Mouse (Mus musculus) bone marrow macrophage, adult 2 months (primary cell): ENCODE data around the gene Ldlrap1. TPM values are rescaled to one million over a fixed set of nuclear protein-coding genes. Genes with fewer than 3 reads are reported as not detected.

Experiments used
- H3K27ac ChIP-seq: 2 replicates; pipeline ENCODE4 v1.5.1; 2012; ENCODE audit warnings: low read depth, low read length; ENCODE audit not compliant: insufficient read depth
- H3K4me1 ChIP-seq: 2 replicates; pipeline ENCODE4 v1.6.1; 2012; ENCODE audit warnings: low read length; ENCODE audit not compliant: control insufficient read depth, insufficient read depth
- H3K4me3 ChIP-seq: 2 replicates; pipeline ENCODE4 v1.5.1; 2012; ENCODE audit warnings: mild to moderate bottlenecking, low read length, moderate library complexity; ENCODE audit not compliant: insufficient read depth
- CTCF ChIP-seq: IDR thresholded peaks from 2 replicates; pipeline ENCODE4 v1.5.1; 2012; ENCODE audit warnings: low read depth, mild to moderate bottlenecking, low read length, moderate library complexity
- POLR2A ChIP-seq: IDR thresholded peaks from 2 replicates; pipeline ENCODE4 v1.6.1; 2012; ENCODE audit warnings: mild to moderate bottlenecking, low read depth, low read length, borderline replicate concordance
- polyA plus RNA-seq: library from polyadenylated mRNA; stranded (reverse); fragments of >200 nt; gene quantifications from 2 replicates; pipeline ENCODE4 v1.2.4, GENCODE M21; 2012; ENCODE audit not compliant: missing spikeins, insufficient read depth, insufficient read length

The Ldlrap1 gene
- polyA plus RNA-seq, 1 experiment, result 34.0 TPM

GRCm38 (mm10) chr4:134762360-134762759, 5.5 kb downstream of the Ldlrap1 start:
- H3K27ac ChIP-seq, result peak overlapping the region; percentile 96
- no peak for TF ChIP-seq CTCF
- no peak for TF ChIP-seq POLR2A
- H3K4me3 ChIP-seq, result peak overlapping the region; percentile 34
- H3K4me1 ChIP-seq, result peaks cover 72% of the 10 kb centered on the region

- TF ChIP-seq CTCF (no peak), POLR2A (no peak)
- peaks cover 72% of the 10 kb centered on the region for H3K4me1 ChIP-seq
- H3K27ac ChIP-seq, result peak overlapping the region; percentile 96
- peak overlapping the region; percentile 31 for H3K4me3 ChIP-seq
These were observed 7.0 kb downstream of the Ldlrap1 start for GRCm38 (mm10) chr4:134760793-134761201.

DNA sequence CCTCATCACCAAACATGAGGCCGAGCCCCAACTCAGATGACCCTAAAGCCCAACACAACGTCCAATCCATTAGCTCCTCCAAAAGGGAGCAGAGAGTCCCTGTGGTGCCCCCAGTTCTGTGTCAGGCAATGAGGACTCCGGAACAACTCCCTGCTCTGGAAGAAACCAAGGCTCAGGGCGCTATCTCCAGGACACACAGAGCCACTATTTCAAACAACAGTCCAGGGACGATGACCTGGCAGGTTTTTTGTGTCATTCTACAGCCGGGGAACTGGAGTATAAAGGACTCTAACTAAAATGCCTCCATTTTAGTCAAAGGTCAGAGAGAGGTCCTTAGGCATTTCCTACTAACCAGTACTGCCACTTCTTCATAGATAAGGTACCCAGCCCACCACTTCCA, 7.5 kb downstream of the Ldlrap1 start:
- Histone ChIP-seq H3K27ac (peak overlapping the region; percentile 96), H3K4me1 (peaks cover 67% of the 10 kb centered on the region), H3K4me3 (0 out of 2 replicates have a peak overlapping the region, but pooled peaks have one; percentile 31)
- TF ChIP-seq POLR2A, result no peak
- no peak for TF ChIP-seq CTCF

GRCm38 (mm10) chr4:134759564-134759963, 8.3 kb downstream of the Ldlrap1 start:
- no peak for TF ChIP-seq CTCF
- TF ChIP-seq POLR2A, result no peak
- H3K4me3 ChIP-seq, result no peak overlapping the region
- peaks cover 60% of the 10 kb centered on the region for H3K4me1 ChIP-seq
- H3K27ac ChIP-seq, result peak overlapping the region; percentile 96

DNA sequence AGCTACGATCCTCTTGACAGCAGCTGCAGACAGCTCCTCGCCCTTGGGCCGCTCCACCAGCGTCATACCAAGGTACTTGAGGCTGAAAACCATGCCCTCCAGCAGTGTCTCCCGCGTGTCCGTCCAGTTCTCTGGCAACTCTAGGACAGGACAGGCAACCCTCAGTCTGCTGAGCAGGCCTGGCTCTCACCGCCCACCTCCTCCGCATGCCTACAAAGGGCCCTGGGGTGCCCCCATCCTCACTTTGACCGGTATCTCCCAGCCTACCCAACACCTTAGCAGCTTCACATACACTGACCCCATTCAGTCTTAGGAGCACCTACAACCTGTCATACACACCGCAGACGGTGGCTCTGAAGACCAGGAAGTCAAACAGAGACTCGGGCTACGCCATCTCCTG, 8.9 kb downstream of the Ldlrap1 start:
- Histone ChIP-seq H3K4me3 (no peak overlapping the region), H3K27ac (peak overlapping the region; percentile 37), H3K4me1 (peaks cover 55% of the 10 kb centered on the region)
- TF ChIP-seq CTCF (no peak), POLR2A (no peak)

GRCm38 (mm10) chr4:134758367-134758766, 9.5 kb downstream of the Ldlrap1 start:
- no peak for TF ChIP-seq CTCF
- TF ChIP-seq POLR2A, result no peak
- peaks cover 51% of the 10 kb centered on the region for H3K4me1 ChIP-seq
- no peak overlapping the region for H3K4me3 ChIP-seq
- peak overlapping the region; percentile 75 for H3K27ac ChIP-seq

DNA sequence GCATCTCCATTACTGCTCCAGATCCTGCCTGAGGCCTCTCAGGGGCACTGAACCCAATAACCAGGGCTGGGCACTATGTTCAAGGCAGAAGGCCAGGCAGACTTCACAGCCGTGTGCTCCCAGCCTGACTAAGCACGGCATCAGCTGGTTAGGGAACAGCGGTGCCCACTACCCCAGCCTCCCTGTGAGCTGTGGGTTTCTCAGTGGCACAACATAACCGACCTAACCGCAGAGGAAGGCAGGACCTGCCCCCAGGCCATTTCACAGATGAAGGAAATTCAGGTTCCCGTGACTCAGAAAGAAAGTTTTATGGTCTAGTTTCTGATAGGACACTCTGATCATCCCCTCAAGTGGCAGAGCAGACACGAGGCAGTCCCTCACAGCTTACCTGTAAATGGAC, 10.9 kb downstream of the Ldlrap1 start:
- no peak overlapping the region for H3K27ac ChIP-seq
- peaks cover 42% of the 10 kb centered on the region for H3K4me1 ChIP-seq
- no peak overlapping the region for H3K4me3 ChIP-seq
- TF ChIP-seq POLR2A, result no peak
- no peak for TF ChIP-seq CTCF

DNA sequence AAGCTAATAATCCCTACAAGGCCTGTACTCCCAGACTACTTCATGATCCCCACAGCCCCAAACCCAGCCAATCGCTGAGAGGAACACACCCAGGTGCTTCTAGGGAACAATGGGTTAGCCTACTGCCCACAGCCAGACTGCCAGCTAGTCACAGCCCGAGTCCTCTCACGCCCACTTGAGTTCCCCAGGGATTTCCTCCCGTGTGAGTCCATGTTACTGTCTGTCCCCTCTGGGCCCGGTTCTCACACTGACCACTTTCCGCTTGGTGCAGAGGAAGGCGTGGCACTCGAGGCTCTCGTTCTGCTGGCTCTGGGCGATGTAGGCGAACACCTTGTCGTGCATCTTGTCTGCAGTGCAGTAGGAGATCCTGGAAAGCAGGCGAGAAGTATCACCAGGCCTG, 12.9 kb downstream of the Ldlrap1 start:
- TF ChIP-seq CTCF, result no peak
- no peak for TF ChIP-seq POLR2A

DNA sequence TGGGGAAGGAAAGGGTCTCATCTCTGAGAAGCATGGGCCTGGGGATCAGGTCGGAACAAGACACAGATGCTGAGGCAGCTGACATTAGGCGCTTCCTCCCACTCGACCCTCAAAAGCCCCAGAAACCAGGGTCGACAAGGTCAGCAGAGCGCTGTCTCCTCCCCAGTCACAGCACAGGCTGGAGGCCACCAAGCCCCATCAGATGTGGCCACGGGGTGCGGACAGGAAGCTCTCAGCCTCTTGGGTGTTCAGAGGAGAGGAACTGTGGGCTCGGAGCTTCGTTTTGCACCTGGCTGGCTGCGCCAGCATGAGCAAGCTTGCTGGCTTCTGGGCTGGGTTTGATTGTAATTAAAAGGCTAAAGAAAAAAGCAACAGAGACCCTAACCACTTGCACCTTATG, 13.5 kb downstream of the Ldlrap1 start:
- H3K27ac ChIP-seq, result no peak overlapping the region

More for the DNA sequence above, 12.9 kb downstream of the Ldlrap1 start:
- H3K27ac ChIP-seq, result no peak overlapping the region
- peaks cover 34% of the 10 kb centered on the region for H3K4me1 ChIP-seq
- H3K4me3 ChIP-seq, result no peak overlapping the region

DNA sequence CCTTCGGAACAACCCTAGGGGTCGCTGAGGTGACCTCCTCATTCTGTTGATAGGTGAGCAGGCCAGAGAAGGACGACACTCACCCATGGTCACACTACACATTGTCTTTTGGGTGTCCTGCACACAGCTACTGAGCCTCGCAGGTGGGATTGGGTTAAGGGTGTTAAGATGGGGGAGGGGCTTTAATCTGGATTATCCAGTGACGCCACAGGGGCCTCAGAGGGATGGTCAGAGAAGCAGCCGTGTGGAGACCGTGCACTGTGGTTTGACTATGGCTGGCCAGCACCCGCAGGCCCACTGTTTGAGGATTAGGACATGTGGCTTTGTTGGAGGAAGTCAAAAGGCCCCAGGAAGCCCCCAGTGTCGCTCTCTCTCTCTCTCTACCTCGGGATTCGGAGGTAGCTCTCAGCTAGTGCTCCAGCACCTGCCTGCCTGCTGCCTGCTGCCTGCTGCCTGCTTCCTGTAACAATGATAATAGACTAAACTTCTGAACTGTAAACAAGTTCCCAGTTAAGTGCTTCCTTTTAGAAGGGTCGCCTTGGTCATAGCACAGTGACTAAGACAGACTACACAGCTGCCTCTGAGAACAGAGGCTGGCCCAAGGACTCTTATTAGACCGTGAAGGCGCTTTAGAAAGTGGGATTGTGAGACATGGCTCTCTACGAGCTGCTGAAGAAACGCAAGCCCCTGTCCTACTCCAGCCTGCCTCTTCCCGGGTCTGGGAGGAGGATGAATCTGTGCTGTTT, 14.1 kb downstream of the Ldlrap1 start:
- H3K27ac ChIP-seq, result no peak overlapping the region
- peaks cover 24% of the 10 kb centered on the region for H3K4me1 ChIP-seq
- H3K4me3 ChIP-seq, result no peak overlapping the region
- TF ChIP-seq CTCF (no peak), POLR2A (no peak)

More for the DNA sequence above, 13.5 kb downstream of the Ldlrap1 start:
- TF ChIP-seq CTCF (no peak), POLR2A (no peak)
- H3K4me1 ChIP-seq, result peaks cover 31% of the 10 kb centered on the region
- no peak overlapping the region for H3K4me3 ChIP-seq
